Mouse (Mus musculus) myocyte (in vitro differentiated cells): ENCODE measurements at regions not wholly inside any gene's neighbourhood (a gene's known extent, or its start where the extent isn't known, plus 50 kb on each side); places are given as distances from the start of the nearest gene placed in this dataset.
A peak's percentile ranks its signal among the peaks of the same experiment; 100 is the strongest.

Source experiments
- H3K27me3 ChIP-seq: one replicate; pipeline ENCODE4 v1.6.1; 2011; ENCODE audit not compliant: control insufficient read depth, insufficient read depth, insufficient read length
- H3K36me3 ChIP-seq: one replicate; pipeline ENCODE4 v1.6.1; 2011; ENCODE audit not compliant: control insufficient read depth, insufficient read depth
- H3K4me2 ChIP-seq: one replicate; pipeline ENCODE4 v1.6.1; 2011; ENCODE audit warnings: low read depth, control low read depth
- H3K4me3 ChIP-seq: one replicate; pipeline ENCODE4 v1.5.1; 2011; ENCODE audit warnings: mild to moderate bottlenecking, control low read depth, moderate library complexity
- H3K79me2 ChIP-seq: one replicate; pipeline ENCODE4 v1.6.1; 2011; ENCODE audit not compliant: control insufficient read depth, insufficient read depth
- H3ac ChIP-seq: one replicate; pipeline ENCODE4 v1.6.1; 2011; ENCODE audit not compliant: control insufficient read depth, insufficient read length
- CEBPB ChIP-seq: IDR thresholded peaks from 2 replicates; pipeline ENCODE4 v1.6.1; 2011; ENCODE audit warnings: mild to moderate bottlenecking, moderate library complexity; ENCODE audit not compliant: poor library complexity, insufficient read depth, severe bottlenecking
- E2F4 ChIP-seq: IDR thresholded peaks from one replicate; pipeline ENCODE4 v1.6.1; 2011; ENCODE audit warnings: mild to moderate bottlenecking, control low read depth, moderate library complexity; ENCODE audit not compliant: insufficient read depth
- MAX ChIP-seq: IDR thresholded peaks from one replicate; pipeline ENCODE4 v1.6.1; 2011; ENCODE audit warnings: low read depth, mild to moderate bottlenecking, control low read depth
- MYOD1 ChIP-seq, 3 experiments: IDR thresholded peaks; one replicate each; pipeline ENCODE4 v1.6.1; 2011; ENCODE audit warnings: control low read depth in 2 of 3, low read depth in 2 of 3, mild to moderate bottlenecking in 2 of 3, moderate library complexity in 1 of 3; ENCODE audit not compliant: insufficient read length in 2 of 3, control insufficient read depth in 1 of 3
- MYOG ChIP-seq, 3 experiments: IDR thresholded peaks; one replicate each; pipeline ENCODE4 v1.6.1; 2011; ENCODE audit warnings: control low read depth in 2 of 3, low read depth in 2 of 3, mild to moderate bottlenecking in 2 of 3; ENCODE audit not compliant: insufficient read length in 2 of 3, control insufficient read depth in 1 of 3, insufficient read depth in 1 of 3
- POLR2A ChIP-seq: IDR thresholded peaks from one replicate; pipeline ENCODE4 v1.6.1; 2011; ENCODE audit warnings: low read depth, mild to moderate bottlenecking, control low read depth, moderate library complexity; ENCODE audit not compliant: insufficient read length
- POLR2AphosphoS2 ChIP-seq: IDR thresholded peaks from one replicate; pipeline ENCODE4 v1.6.1; 2011; ENCODE audit warnings: low read depth, control low read depth; ENCODE audit not compliant: insufficient read length
- REST ChIP-seq: IDR thresholded peaks from one replicate; pipeline ENCODE4 v1.6.1; 2011; ENCODE audit warnings: mild to moderate bottlenecking, control low read depth, moderate library complexity; ENCODE audit not compliant: insufficient read depth, insufficient read length
- SRF ChIP-seq: IDR thresholded peaks from one replicate; pipeline ENCODE4 v1.6.1; 2011; ENCODE audit warnings: low read depth; ENCODE audit not compliant: control insufficient read depth, insufficient read length
- TCF12 ChIP-seq: IDR thresholded peaks from one replicate; pipeline ENCODE4 v1.6.1; 2011; ENCODE audit warnings: mild to moderate bottlenecking, control low read depth; ENCODE audit not compliant: poor library complexity, insufficient read depth, severe bottlenecking
- TCF3 ChIP-seq: IDR thresholded peaks from one replicate; pipeline ENCODE4 v1.6.1; 2011; ENCODE audit warnings: low read depth, control low read depth; ENCODE audit not compliant: insufficient read length
- USF1 ChIP-seq: IDR thresholded peaks from one replicate; pipeline ENCODE4 v1.6.1; 2011; ENCODE audit warnings: low read depth, mild to moderate bottlenecking, control low read depth, moderate library complexity

DNA sequence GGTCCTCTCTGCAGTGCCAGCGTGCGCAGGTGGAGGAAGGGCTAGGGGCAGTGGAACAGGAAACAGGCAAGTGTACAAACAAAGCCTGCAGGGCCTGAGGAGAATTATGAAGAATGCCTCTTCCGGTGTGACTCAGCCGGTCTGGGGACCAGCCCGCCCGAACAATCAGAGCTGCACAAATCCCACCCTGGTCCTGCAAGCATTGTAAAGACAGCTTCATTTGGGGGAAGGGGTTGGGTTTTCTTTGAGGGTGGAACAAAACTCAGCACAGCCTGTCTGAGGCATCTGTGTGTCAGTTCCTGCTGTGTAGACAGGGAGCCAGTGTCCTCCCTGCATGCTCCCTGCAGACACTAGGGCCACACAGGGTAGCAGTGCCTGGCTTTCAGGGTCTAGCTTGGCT is 117.9 kb downstream of the Gadd45g start:
- H3K4me2 ChIP-seq = peak overlapping the region; percentile 72
- no peaks in the 10 kb centered on the region for H3K79me2 ChIP-seq
- TF ChIP-seq MYOG (IDR thresholded peaks at IDR 0.05; ENCODE audit: control insufficient read depth in 1 of 3, insufficient read depth in 1 of 3, insufficient read length in 2 of 3, low read depth in 2 of 3) = no peak
- TF ChIP-seq SRF = no peak
- TF ChIP-seq POLR2A = no peak
- TF ChIP-seq USF1 = no peak
- no peak for TF ChIP-seq CEBPB
- TF ChIP-seq E2F4 = no peak
- TF ChIP-seq TCF12 = no peak
- TF ChIP-seq REST = no peak
- TF ChIP-seq POLR2AphosphoS2 = no peak
- H3K36me3 ChIP-seq = no peaks in the 10 kb centered on the region
- no peaks in the 10 kb centered on the region for H3K27me3 ChIP-seq
- no peak overlapping the region for H3ac ChIP-seq
- no peak overlapping the region for H3K4me3 ChIP-seq

GRCm38 (mm10) chr13:51964921-51965320 is 118.4 kb downstream of the Gadd45g start:
- no peak overlapping the region for H3K4me3 ChIP-seq
- H3ac ChIP-seq = no peak overlapping the region
- no peaks in the 10 kb centered on the region for H3K36me3 ChIP-seq
- peak overlapping the region; percentile 72 for H3K4me2 ChIP-seq
- no peaks in the 10 kb centered on the region for H3K79me2 ChIP-seq
- H3K27me3 ChIP-seq = no peaks in the 10 kb centered on the region
- TF ChIP-seq MAX (no peak), MYOG (IDR thresholded peaks at IDR 0.05; ENCODE audit: control insufficient read depth in 1 of 3, insufficient read depth in 1 of 3, insufficient read length in 2 of 3, low read depth in 2 of 3) (no peak), POLR2A (no peak), CEBPB (no peak), SRF (no peak), USF1 (no peak), TCF3 (no peak), POLR2AphosphoS2 (no peak), MYOD1 (IDR thresholded peaks at IDR 0.05; ENCODE audit: control insufficient read depth in 1 of 3, insufficient read length in 2 of 3, low read depth in 2 of 3) (no peak), TCF12 (no peak), E2F4 (no peak), REST (no peak)

GRCm38 (mm10) chr13:51968103-51968502 is 121.6 kb downstream of the Gadd45g start:
- TF ChIP-seq REST (no peak), TCF12 (no peak), MYOG (IDR thresholded peaks at IDR 0.05; ENCODE audit: control insufficient read depth in 1 of 3, insufficient read depth in 1 of 3, insufficient read length in 2 of 3, low read depth in 2 of 3) (peak in 1 of 3 experiments; percentile 3), POLR2AphosphoS2 (no peak)
- Histone ChIP-seq H3K79me2 (no peaks in the 10 kb centered on the region), H3K4me3 (no peak overlapping the region)

DNA sequence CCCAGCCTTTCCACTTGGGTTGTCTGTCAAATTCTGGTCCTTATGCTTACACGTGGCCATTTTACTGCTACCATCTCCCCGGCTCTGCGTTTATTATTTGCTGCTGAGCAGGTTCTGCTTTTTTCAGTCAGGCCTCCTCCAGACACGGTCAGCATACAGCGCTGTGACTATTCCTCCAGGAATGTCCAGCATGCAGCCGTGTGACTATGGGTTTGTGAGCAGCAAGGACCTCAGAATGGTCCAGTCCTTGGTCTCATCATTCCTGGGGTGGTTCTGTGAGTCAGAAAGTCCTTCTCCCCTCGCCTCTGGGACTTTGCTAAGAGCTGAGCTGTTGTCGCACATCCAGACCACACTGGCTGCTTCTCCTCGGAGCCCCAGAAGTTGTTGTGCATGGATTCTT is 122.3 kb downstream of the Gadd45g start:
- Histone ChIP-seq H3K4me3 (no peak overlapping the region), H3K36me3 (no peaks in the 10 kb centered on the region), H3K79me2 (no peaks in the 10 kb centered on the region), H3K4me2 (peak overlapping the region; percentile 74), H3K27me3 (no peaks in the 10 kb centered on the region), H3ac (no peak overlapping the region)
- TF ChIP-seq TCF3 (no peak), POLR2A (peak; percentile 35), MAX (peak; percentile 16), REST (no peak), MYOG (IDR thresholded peaks at IDR 0.05; ENCODE audit: control insufficient read depth in 1 of 3, insufficient read depth in 1 of 3, insufficient read length in 2 of 3, low read depth in 2 of 3) (peak in 1 of 3 experiments; percentile 51), MYOD1 (IDR thresholded peaks at IDR 0.05; ENCODE audit: control insufficient read depth in 1 of 3, insufficient read length in 2 of 3, low read depth in 2 of 3) (peak in 1 of 3 experiments; percentile 57), E2F4 (no peak), TCF12 (no peak), CEBPB (no peak), SRF (no peak), POLR2AphosphoS2 (no peak)

More at GRCm38 (mm10) chr13:51968103-51968502, 121.6 kb downstream of the Gadd45g start:
- H3ac ChIP-seq = no peak overlapping the region
- H3K4me2 ChIP-seq = peak overlapping the region; percentile 74
- no peaks in the 10 kb centered on the region for H3K27me3 ChIP-seq
- no peaks in the 10 kb centered on the region for H3K36me3 ChIP-seq

DNA sequence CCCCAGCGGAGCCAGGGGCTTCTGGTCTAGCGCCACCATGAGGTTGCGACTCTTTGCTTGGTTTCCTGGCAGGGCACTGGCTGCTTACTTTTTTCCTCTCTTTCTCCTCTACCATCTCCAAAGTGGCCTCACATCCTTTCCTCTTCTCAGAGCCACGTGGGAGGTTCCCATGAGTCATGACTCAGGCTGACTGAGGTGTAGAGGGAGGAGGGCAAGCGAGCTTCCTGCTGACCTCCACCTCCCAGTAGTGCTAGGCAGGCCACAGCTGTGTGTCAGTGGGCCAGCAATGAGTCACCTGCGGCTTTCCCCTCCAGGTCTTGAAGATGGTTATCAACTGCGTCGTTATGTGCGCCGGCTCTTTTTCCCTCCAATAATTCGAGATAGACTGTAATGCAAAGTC is 123.6 kb downstream of the Gadd45g start:
- TF ChIP-seq POLR2A (peak; percentile 10), TCF12 (peak; percentile 76), REST (no peak), MYOG (IDR thresholded peaks at IDR 0.05; ENCODE audit: control insufficient read depth in 1 of 3, insufficient read depth in 1 of 3, insufficient read length in 2 of 3, low read depth in 2 of 3) (peak in 2 of 3 experiments; percentile 69 to 92), SRF (no peak), E2F4 (no peak), MAX (peak; percentile 58), USF1 (peak; percentile 86), MYOD1 (IDR thresholded peaks at IDR 0.05; ENCODE audit: control insufficient read depth in 1 of 3, insufficient read length in 2 of 3, low read depth in 2 of 3) (peak in 2 of 3 experiments; percentile 92 to 97), POLR2AphosphoS2 (no peak), TCF3 (peak; percentile 77)
- H3K79me2 ChIP-seq = no peaks in the 10 kb centered on the region
- no peaks in the 10 kb centered on the region for H3K36me3 ChIP-seq
- H3ac ChIP-seq = no peak overlapping the region
- H3K4me2 ChIP-seq = peak overlapping the region; percentile 74
- H3K4me3 ChIP-seq = no peak overlapping the region
- H3K27me3 ChIP-seq = no peaks in the 10 kb centered on the region
